In the genomic region with DNA sequence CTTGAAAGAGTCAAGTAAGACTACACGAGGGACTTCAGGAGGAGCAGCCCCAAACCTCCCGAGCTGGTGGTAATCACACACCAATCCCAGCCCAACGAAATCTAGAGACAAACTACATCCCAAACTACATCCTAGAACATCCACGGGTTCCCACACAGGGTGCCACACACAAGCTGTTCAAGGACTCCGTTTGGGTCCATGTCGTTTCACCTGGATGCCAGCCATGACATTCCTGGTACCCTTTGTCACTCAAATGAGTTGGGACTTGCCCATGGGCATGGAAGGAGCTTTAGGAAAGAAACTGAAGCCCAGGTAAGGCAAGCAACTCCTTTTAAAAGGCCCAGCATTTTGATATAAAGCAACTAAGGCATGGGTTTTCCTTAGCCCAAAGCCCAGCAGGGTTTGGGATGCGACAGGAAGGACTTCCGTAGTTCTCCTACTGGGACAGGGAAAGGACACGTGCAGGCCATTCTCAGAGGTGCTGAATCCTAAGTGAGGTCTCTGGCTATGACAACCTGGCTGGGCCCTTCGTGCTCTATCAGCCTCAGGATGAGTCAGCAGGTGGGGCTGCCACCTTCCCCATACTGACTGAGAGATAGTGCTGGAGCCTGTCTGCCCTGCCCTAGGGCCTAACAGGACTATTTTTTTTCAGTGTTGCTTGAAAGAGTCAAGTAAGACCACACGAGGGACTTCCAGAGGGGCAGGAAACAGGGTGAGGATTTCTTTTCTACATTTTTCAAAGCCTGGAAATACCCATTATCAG, we compare ENCODE assay signal across 10 mouse cellular contexts. TPM values are rescaled to one million over a fixed set of nuclear protein-coding genes. Genes with fewer than 3 reads are reported as not detected.
DNase-seq lines count a peak whose midpoint lies in the region; ATAC-seq and TF ChIP-seq lines count a peak whose summit lies in the region.
"Had no signal": no experiment of that assay in that cellular context is flagged by ENCODE, and none has a peak within 500 bp of the region (broad histone marks: within the 10 kb centered on the region; RNA-seq: fewer than 3 reads in every experiment).

No protein-coding gene starts in this region.

- no peak for TF ChIP-seq POLR2A in heart, adult 2 months (IDR thresholded peaks at IDR 0.05; ENCODE audit: insufficient read depth, low read depth, low read length)

- intact Hi-C loops in heart, adult 2 months (cut with DNase I): no loop called here
- intact Hi-C loops in heart, postnatal 25 days (cut with DNase I): loop anchor here (1.0 kb wide), 1 partner anchor 16 kb away; no protein-coding TSS in a partner anchor

- H3K79me2 ChIP-seq in heart, adult 2 months (replicated peaks; ENCODE audit: control insufficient read depth, insufficient read depth, low read length): no peaks in the 10 kb centered on the region

- peak overlapping the region; percentile 55 for H3K4me3 ChIP-seq in heart, adult 2 months
- no peak overlapping the region for H3K4me3 ChIP-seq in embryonic facial prominence, embryonic 13.5 days
- H3K4me3 ChIP-seq: myocyte had no signal

- no peak for TF ChIP-seq EP300 in heart, adult 2 months (IDR thresholded peaks at IDR 0.05; ENCODE audit: insufficient read depth, low read depth, low read length)

- no peaks in the 10 kb centered on the region for H3K9me3 ChIP-seq in embryonic facial prominence, embryonic 13.5 days

- H3K9ac ChIP-seq in heart, adult 2 months (ENCODE audit: low read depth, low read length): peak overlapping the region; percentile 84
- H3K9ac ChIP-seq in embryonic facial prominence, embryonic 13.5 days: no peak overlapping the region

- H3K4me2 ChIP-seq in embryonic facial prominence, embryonic 13.5 days: peak overlapping the region; percentile 57; the same call in 1 of the 2 replicates

- H3K27me3 ChIP-seq in heart, adult 2 months (ENCODE audit: control insufficient read depth, insufficient read depth, low read length): no peaks in the 10 kb centered on the region
- peaks cover 34% of the 10 kb centered on the region for H3K27me3 ChIP-seq in embryonic facial prominence, embryonic 13.5 days

- ATAC-seq in embryonic facial prominence, embryonic 13.5 days (ENCODE audit: insufficient number of reproducible peaks, insufficient read depth, low FRiP score, low TSS enrichment, low read depth): no peak
- peak; percentile 73 for ATAC-seq in megakaryocyte-erythroid progenitor cell, adult 5-6 weeks (replicated peaks; ENCODE audit: low FRiP score, low TSS enrichment, poor library complexity, severe bottlenecking)
- no peak for ATAC-seq in granulocyte monocyte progenitor cell, adult 5-6 weeks (replicated peaks; ENCODE audit: poor library complexity, severe bottlenecking)

- TF ChIP-seq CTCF in heart, adult 2 months (IDR thresholded peaks at IDR 0.05): no peak

- WGBS in heart, adult 2 months: 45% methylated on average over 11 of the region's 11 CpGs
- 67% methylated on average over 11 of the region's 11 CpGs for WGBS in embryonic facial prominence, embryonic 13.5 days

- H3K36me3 ChIP-seq in heart, adult 2 months (ENCODE audit: control insufficient read depth, insufficient read depth, low read length): no peaks in the 10 kb centered on the region; the same call in 1 of the 2 replicates
- no peaks in the 10 kb centered on the region for H3K36me3 ChIP-seq in embryonic facial prominence, embryonic 13.5 days

- peak; percentile 25 to 44 for DNase-seq in heart, adult 2 months
- no peak for DNase-seq in heart, postnatal 25 days (ENCODE audit: low spot score)
- DNase-seq in kidney, adult 9 months: peak; percentile 45
- no peak for DNase-seq in frontal cortex, postnatal 10 days (ENCODE audit: low spot score in 2 of 2)
- no peak for DNase-seq in adrenal gland, postnatal 14 days

- peaks cover 32% of the 10 kb centered on the region for H3K4me1 ChIP-seq in heart, adult 2 months (ENCODE audit: control insufficient read depth, insufficient read depth, low read length)
- peaks cover 52% of the 10 kb centered on the region for H3K4me1 ChIP-seq in embryonic facial prominence, embryonic 13.5 days

- H3K27ac ChIP-seq in heart, adult 2 months: peak overlapping the region; percentile 70
- no peak overlapping the region for H3K27ac ChIP-seq in embryonic facial prominence, embryonic 13.5 days

RNA-seq across cellular contexts. Expression of gene Tinagl1, which starts 1.7 kb away (rescaled TPM):
- 10 to 100 TPM; 56.4 to 68.6 TPM for total RNA-seq in heart, adult 2 months (2021)
- polyA plus RNA-seq in heart, adult 2 months (2012; rRNA removed): 61.9 and 84.0 TPM in 2 replicates
- 10 to 100 TPM; 56.0 to 69.2 TPM for total RNA-seq in heart, postnatal 25 days (2021)
- 13.8 and 14.2 TPM in 2 replicates for polyA plus RNA-seq in embryonic facial prominence, embryonic 13.5 days (2015; fragmentation: Nextera tagmentation; extraction: Ambion mirVana)
- 2.7 and 15.3 TPM in 2 replicates for total RNA-seq in megakaryocyte-erythroid progenitor cell, adult 5-6 weeks (2014; fragmentation: Nextera tagmentation)
- total RNA-seq in megakaryocyte-erythroid progenitor cell, adult 5-6 weeks (2017): 1.8 and 2.7 TPM in 2 replicates
- total RNA-seq in granulocyte monocyte progenitor cell, adult 5-6 weeks (2014; fragmentation: Nextera tagmentation): 1.5 TPM in 1 of 2 replicates, not detected in the other
- total RNA-seq in granulocyte monocyte progenitor cell, adult 5-6 weeks (2017): 0.82 and 1.1 TPM in 2 replicates
- 131 and 156 TPM in 2 replicates for total RNA-seq in adrenal gland, postnatal 14 days (2021)
- total RNA-seq: CH12.LX had no signal

RNA-seq across cellular contexts. Expression of gene Hcrtr1, which starts 34.1 kb away (rescaled TPM):
- not detected for total RNA-seq in heart, adult 2 months (2021)
- polyA plus RNA-seq in heart, adult 2 months (2012; rRNA removed): 0.23 and 0.27 TPM in 2 replicates
- not detected for total RNA-seq in heart, postnatal 25 days (2021)
- 0.21 TPM in 2 replicates for polyA plus RNA-seq in embryonic facial prominence, embryonic 13.5 days (2015; fragmentation: Nextera tagmentation; extraction: Ambion mirVana)
- total RNA-seq in megakaryocyte-erythroid progenitor cell, adult 5-6 weeks (2014; fragmentation: Nextera tagmentation): not detected in 2 replicates
- not detected in 2 replicates for total RNA-seq in megakaryocyte-erythroid progenitor cell, adult 5-6 weeks (2017)
- total RNA-seq in granulocyte monocyte progenitor cell, adult 5-6 weeks (2014; fragmentation: Nextera tagmentation): not detected in 2 replicates
- not detected in 2 replicates for total RNA-seq in granulocyte monocyte progenitor cell, adult 5-6 weeks (2017)
- 0.48 and 0.90 TPM in 2 replicates for total RNA-seq in adrenal gland, postnatal 14 days (2021)
- total RNA-seq: CH12.LX had no signal
- polyA plus RNA-seq: myocyte had no signal

RNA-seq across cellular contexts. Expression of gene Gm853, which starts 49.0 kb away (rescaled TPM):
- total RNA-seq in heart, adult 2 months (2021): not detected
- not detected in 2 replicates for polyA plus RNA-seq in heart, adult 2 months (2012; rRNA removed)
- not detected for total RNA-seq in heart, postnatal 25 days (2021)
- polyA plus RNA-seq in embryonic facial prominence, embryonic 13.5 days (2015; fragmentation: Nextera tagmentation; extraction: Ambion mirVana): not detected in 2 replicates
- total RNA-seq in megakaryocyte-erythroid progenitor cell, adult 5-6 weeks (2014; fragmentation: Nextera tagmentation): not detected in 2 replicates
- total RNA-seq in megakaryocyte-erythroid progenitor cell, adult 5-6 weeks (2017): not detected in 2 replicates
- total RNA-seq in granulocyte monocyte progenitor cell, adult 5-6 weeks (2014; fragmentation: Nextera tagmentation): not detected in 2 replicates
- not detected in 2 replicates for total RNA-seq in granulocyte monocyte progenitor cell, adult 5-6 weeks (2017)
- not detected in 2 replicates for total RNA-seq in adrenal gland, postnatal 14 days (2021)
- total RNA-seq: CH12.LX had no signal
- polyA plus RNA-seq: myocyte had no signal

Comparison
In these comparisons a context has a peak if more than half of its experiments do, and no peak if none do; other contexts are left out.
1. DNase-seq: peak in heart, adult 2 months (2 of 2) and kidney, adult 9 months (single experiment); none in heart, postnatal 25 days (single experiment), frontal cortex, postnatal 10 days (0 of 2) and adrenal gland, postnatal 14 days (single experiment).